Mouse (Mus musculus) G1E (cell line): Measurements from ENCODE around the gene Gm19426.

Experiments used
- CTCF ChIP-seq: IDR thresholded peaks from 2 replicates; pipeline ENCODE4 v1.5.1; 2012; ENCODE audit warnings: low read depth, low read length, inconsistent platforms, mixed read lengths
- GATA1 ChIP-seq: IDR thresholded peaks from 2 replicates; pipeline ENCODE4 v1.6.1; 2012; ENCODE audit warnings: borderline replicate concordance, low read length, inconsistent platforms, mixed read lengths
- GATA2 ChIP-seq: IDR thresholded peaks from 2 replicates; pipeline ENCODE4 v1.6.1; 2012; ENCODE audit warnings: low read depth, low read length, inconsistent platforms, borderline replicate concordance
- POLR2AphosphoS5 ChIP-seq: IDR thresholded peaks from 2 replicates; pipeline ENCODE4 v1.6.1; 2012; ENCODE audit warnings: low read depth, low read length, inconsistent platforms; ENCODE audit not compliant: insufficient replicate concordance
- TAL1 ChIP-seq: conservative IDR thresholded peaks from 2 replicates; pipeline ENCODE4 v1.6.1; 2012; ENCODE audit warnings: low read depth, low read length, inconsistent platforms, mixed read lengths

- TF ChIP-seq CTCF: no peak
- TF ChIP-seq POLR2AphosphoS5: no peak
- no peak for TF ChIP-seq TAL1
- TF ChIP-seq GATA2: no peak
- TF ChIP-seq GATA1: no peak
These were observed 13.7 kb upstream of the Gm19426 start for GRCm38 (mm10) chr2:84757026-84757682.
